Mouse (Mus musculus): ENCODE measurements around the gene Arhgap1. TPM values are rescaled to one million over a fixed set of nuclear protein-coding genes. Genes with fewer than 3 reads are reported as not detected.

The Arhgap1 gene
- total and polyA plus RNA-seq, 2 experiments from 2014 or later = 85.1 to 95.8 TPM

DNA sequence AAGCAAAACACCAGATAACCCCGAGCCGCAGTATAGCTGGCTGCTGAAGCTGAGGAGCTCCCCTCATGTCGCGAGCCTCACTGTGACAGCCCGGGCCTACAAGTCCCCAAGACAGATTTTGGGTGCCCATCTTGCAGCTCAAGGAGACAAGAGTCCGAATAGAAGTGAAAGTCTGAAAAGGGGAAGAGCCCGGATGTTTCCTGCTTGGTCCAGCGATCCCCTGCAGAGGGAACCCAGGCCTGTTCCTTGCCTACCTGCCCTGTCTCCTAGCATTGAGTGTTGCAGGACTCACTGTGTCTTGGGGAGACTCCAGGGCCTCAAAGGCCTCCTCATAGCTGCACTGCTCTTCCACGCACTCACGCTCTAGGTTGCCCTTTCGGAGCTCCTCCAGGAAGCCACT lies 14.2 kb upstream of the Arhgap1 start:
- Histone ChIP-seq H3K4me2 (ENCODE audit: low read depth, low read length) (no peak overlapping the region), H3K27me3 (ENCODE audit: insufficient read depth, low read length) (no peaks in the 10 kb centered on the region), H3K27ac (no peak overlapping the region), H3K36me3 (ENCODE audit: insufficient read depth, low read length) (no peaks in the 10 kb centered on the region), H3K4me3 (ENCODE audit: low read length) (no peak overlapping the region), H3K4me1 (ENCODE audit: insufficient read depth, low read length) (no peaks in the 10 kb centered on the region), H3K9me3 (ENCODE audit: low read length) (no peaks in the 10 kb centered on the region), H3K9ac (replicated peaks; ENCODE audit: low read length) (no peak overlapping the region)
- TF ChIP-seq CTCF (IDR thresholded peaks at IDR 0.05; ENCODE audit: low read depth) = no peak
- 86% methylated on average over 11 of the region's 11 CpGs for WGBS
- ATAC-seq (no peak), DNase-seq (ENCODE audit: low spot score) (no peak)

DNA sequence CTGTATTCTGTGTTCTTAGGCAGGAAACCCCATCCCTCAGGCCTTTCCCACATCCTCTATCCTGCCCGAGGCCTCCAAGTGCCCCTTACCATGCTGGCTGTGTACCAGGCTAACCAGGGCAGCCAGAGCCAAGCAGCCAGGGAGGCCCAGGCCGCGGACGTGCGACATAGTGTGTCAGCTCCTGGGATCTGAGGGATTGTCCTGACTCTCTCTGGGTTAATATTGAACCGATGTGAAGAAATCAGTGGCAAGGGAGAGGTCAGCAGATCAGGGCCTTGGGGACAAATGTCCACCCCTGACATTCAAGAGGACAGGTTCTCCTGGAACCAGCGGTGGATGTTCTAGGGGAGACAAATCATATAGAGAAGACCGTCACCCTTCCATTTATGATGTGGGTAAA lies 13.4 kb upstream of the Arhgap1 start, which contains the start of gene F2:
Gene F2 (minus strand): TSS at position 186 of the 400 bp plus-strand sequence.
- WGBS = 88% methylated on average over 8 of the region's 8 CpGs
- Histone ChIP-seq H3K4me2 (ENCODE audit: low read depth, low read length) (no peak within 1 kb of the TSS), H3K27me3 (ENCODE audit: insufficient read depth, low read length) (no peaks in the 10 kb centered on the region), H3K9me3 (ENCODE audit: low read length) (no peaks in the 10 kb centered on the region), H3K36me3 (ENCODE audit: insufficient read depth, low read length) (no peaks in the 10 kb centered on the region), H3K27ac (no peak within 1 kb of the TSS), H3K4me1 (ENCODE audit: insufficient read depth, low read length) (no peaks in the 10 kb centered on the region), H3K9ac (replicated peaks; ENCODE audit: low read length) (no peak within 1 kb of the TSS), H3K4me3 (ENCODE audit: low read length) (no peak within 1 kb of the TSS)
- no peak for DNase-seq (ENCODE audit: low spot score)
- no peak for TF ChIP-seq CTCF (IDR thresholded peaks at IDR 0.05; ENCODE audit: low read depth)
- no peak for ATAC-seq

DNA sequence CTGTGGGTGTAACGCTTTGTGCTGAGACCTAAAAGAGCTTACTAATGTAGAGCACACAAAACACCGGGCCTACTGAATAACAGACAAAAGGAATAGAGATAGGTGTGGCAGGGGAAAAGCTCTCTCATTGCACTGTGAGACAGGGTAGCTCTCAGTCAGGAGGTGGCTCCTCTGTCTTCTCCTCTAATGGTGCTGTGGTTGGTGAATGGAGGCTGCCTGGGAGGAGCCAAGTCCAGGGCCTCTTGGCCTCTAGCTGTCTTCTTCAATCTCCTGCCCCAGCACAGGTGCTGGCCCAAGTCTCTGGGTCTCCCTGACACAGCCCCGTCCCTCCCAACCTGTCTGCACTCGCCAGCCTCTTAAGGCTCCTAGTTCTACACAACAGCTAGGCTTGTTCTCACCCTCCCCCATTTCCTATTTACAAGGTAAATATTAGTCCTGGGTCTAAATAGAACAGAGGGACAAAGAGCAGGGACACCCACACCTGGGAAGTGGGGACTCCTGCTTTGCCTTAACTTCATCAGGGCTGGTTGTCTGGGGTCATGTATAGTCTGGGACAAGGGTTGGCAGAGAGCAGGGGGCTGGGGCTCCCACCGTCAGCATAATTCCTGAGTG lies 12.8 kb upstream of the Arhgap1 start:
- H3K4me1 ChIP-seq (ENCODE audit: insufficient read depth, low read length) = no peaks in the 10 kb centered on the region
- no peak for TF ChIP-seq CTCF (IDR thresholded peaks at IDR 0.05; ENCODE audit: low read depth)
- no peak overlapping the region for H3K9ac ChIP-seq (replicated peaks; ENCODE audit: low read length)
- 81% methylated on average over 5 of the region's 5 CpGs for WGBS
- no peaks in the 10 kb centered on the region for H3K36me3 ChIP-seq (ENCODE audit: insufficient read depth, low read length)
- H3K27ac ChIP-seq = no peak overlapping the region
- no peak overlapping the region for H3K4me3 ChIP-seq (ENCODE audit: low read length)
- no peaks in the 10 kb centered on the region for H3K27me3 ChIP-seq (ENCODE audit: insufficient read depth, low read length)
- ATAC-seq = no peak
- no peaks in the 10 kb centered on the region for H3K9me3 ChIP-seq (ENCODE audit: low read length)
- H3K4me2 ChIP-seq (ENCODE audit: low read depth, low read length) = no peak overlapping the region
- no peak for DNase-seq (ENCODE audit: low spot score)

DNA sequence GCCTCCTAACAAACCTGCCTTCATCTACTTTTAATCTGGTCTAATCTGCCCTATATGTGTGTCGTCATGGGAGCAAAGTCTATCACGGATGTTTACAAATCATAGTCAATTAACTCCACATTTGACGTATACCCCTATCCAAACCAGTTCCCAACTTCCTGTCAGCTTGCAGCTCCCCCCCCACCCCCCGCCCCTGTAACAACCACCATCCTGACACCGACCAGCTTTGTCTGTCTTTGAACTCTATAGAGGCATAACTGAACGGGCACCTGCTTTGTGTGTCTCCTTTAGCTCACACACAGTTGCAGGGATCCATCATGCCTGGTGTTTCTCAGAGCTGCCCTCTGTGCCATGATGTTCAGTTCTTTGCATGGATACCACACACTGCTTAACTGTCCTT lies 10.7 kb upstream of the Arhgap1 start:
- Histone ChIP-seq H3K4me2 (ENCODE audit: low read depth, low read length) (no peak overlapping the region), H3K4me3 (ENCODE audit: low read length) (no peak overlapping the region), H3K4me1 (ENCODE audit: insufficient read depth, low read length) (no peaks in the 10 kb centered on the region), H3K9ac (replicated peaks; ENCODE audit: low read length) (no peak overlapping the region), H3K27me3 (ENCODE audit: insufficient read depth, low read length) (no peaks in the 10 kb centered on the region), H3K27ac (no peak overlapping the region), H3K36me3 (ENCODE audit: insufficient read depth, low read length) (peaks cover 3% of the 10 kb centered on the region; the same call in 1 of the 2 replicates), H3K9me3 (ENCODE audit: low read length) (no peaks in the 10 kb centered on the region)
- DNase-seq (ENCODE audit: low spot score) (no peak), ATAC-seq (no peak)
- WGBS = 78% methylated on average over 6 of the region's 6 CpGs
- no peak for TF ChIP-seq CTCF (IDR thresholded peaks at IDR 0.05; ENCODE audit: low read depth)

GRCm38 (mm10) chr2:91642825-91643415 lies 6.7 kb upstream of the Arhgap1 start:
- Histone ChIP-seq H3K4me3 (ENCODE audit: low read length) (no peak overlapping the region), H3K27me3 (ENCODE audit: insufficient read depth, low read length) (no peaks in the 10 kb centered on the region), H3K9ac (replicated peaks; ENCODE audit: low read length) (no peak overlapping the region), H3K9me3 (ENCODE audit: low read length) (no peaks in the 10 kb centered on the region), H3K4me1 (ENCODE audit: insufficient read depth, low read length) (no peaks in the 10 kb centered on the region), H3K27ac (no peak overlapping the region), H3K4me2 (ENCODE audit: low read depth, low read length) (no peak overlapping the region), H3K36me3 (ENCODE audit: insufficient read depth, low read length) (peaks cover 41% of the 10 kb centered on the region)
- DNase-seq (ENCODE audit: low spot score) = no peak
- WGBS = 92% methylated on average over 2 of the region's 2 CpGs
- no peak for TF ChIP-seq CTCF (IDR thresholded peaks at IDR 0.05; ENCODE audit: low read depth)
- ATAC-seq = no peak

DNA sequence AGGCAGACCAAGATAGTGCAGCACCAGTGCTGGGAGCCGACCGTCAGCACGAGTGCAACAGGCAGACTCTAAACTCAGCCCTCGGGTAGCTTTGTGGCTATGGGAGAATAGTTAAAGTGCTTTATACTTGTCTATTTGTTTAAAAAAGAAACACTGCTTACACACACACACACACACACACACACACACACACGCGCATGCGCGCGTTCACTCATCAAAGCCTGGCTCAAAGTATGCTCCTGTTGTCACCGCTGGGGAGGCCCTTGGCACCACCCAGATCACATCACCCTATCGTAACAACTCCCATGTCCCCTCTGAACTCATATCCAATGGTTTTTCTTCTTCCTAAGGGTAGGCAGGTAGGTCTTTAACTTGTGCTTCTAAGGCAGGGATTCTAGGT lies 5.6 kb upstream of the Arhgap1 start:
- no peaks in the 10 kb centered on the region for H3K9me3 ChIP-seq (ENCODE audit: low read length)
- DNase-seq (ENCODE audit: low spot score) (no peak), ATAC-seq (no peak)
- WGBS = 95% methylated on average over 11 of the region's 11 CpGs
- peaks cover 41% of the 10 kb centered on the region for H3K36me3 ChIP-seq (ENCODE audit: insufficient read depth, low read length)
- H3K27me3 ChIP-seq (ENCODE audit: insufficient read depth, low read length) = no peaks in the 10 kb centered on the region
- TF ChIP-seq CTCF (IDR thresholded peaks at IDR 0.05; ENCODE audit: low read depth) = no peak
- no peak overlapping the region for H3K4me3 ChIP-seq (ENCODE audit: low read length)
- no peak overlapping the region for H3K9ac ChIP-seq (replicated peaks; ENCODE audit: low read length)
- no peak overlapping the region for H3K27ac ChIP-seq
- no peak overlapping the region for H3K4me2 ChIP-seq (ENCODE audit: low read depth, low read length)
- H3K4me1 ChIP-seq (ENCODE audit: insufficient read depth, low read length) = no peaks in the 10 kb centered on the region

DNA sequence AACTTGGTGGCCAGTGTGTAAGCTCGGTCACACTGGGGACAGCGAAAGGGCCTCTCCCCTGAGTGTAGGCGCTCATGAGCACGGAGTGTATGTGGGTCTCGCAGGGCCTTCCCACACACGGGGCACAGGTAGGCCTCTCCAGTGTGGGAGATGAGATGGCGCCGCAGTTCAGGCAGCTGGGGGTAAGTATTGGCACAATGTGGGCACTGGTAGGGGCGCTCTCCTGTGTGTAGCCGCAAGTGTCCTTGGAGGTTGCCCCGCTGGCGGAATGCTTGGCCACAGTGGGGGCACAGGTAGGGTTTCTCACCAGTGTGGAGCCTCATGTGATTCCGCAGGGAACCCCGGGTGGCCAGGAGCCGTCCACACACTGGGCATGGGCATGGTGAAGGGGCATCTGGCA lies 4.3 kb upstream of the Arhgap1 start:
- H3K4me2 ChIP-seq (ENCODE audit: low read depth, low read length) = no peak overlapping the region
- 98% methylated on average over 15 of the region's 15 CpGs for WGBS
- TF ChIP-seq CTCF (IDR thresholded peaks at IDR 0.05; ENCODE audit: low read depth) = no peak
- H3K9me3 ChIP-seq (ENCODE audit: low read length) = no peaks in the 10 kb centered on the region
- ATAC-seq (no peak), DNase-seq (ENCODE audit: low spot score) (no peak)
- H3K36me3 ChIP-seq (ENCODE audit: insufficient read depth, low read length) = peaks cover 41% of the 10 kb centered on the region
- no peak overlapping the region for H3K27ac ChIP-seq
- no peak overlapping the region for H3K9ac ChIP-seq (replicated peaks; ENCODE audit: low read length)
- H3K4me3 ChIP-seq (ENCODE audit: low read length) = no peak overlapping the region
- no peaks in the 10 kb centered on the region for H3K4me1 ChIP-seq (ENCODE audit: insufficient read depth, low read length)
- H3K27me3 ChIP-seq (ENCODE audit: insufficient read depth, low read length) = no peaks in the 10 kb centered on the region
